Mouse (Mus musculus): Measurements from ENCODE around the gene Tbxas1.

Tbxas1 gene

GRCm38 (mm10) chr6:38997838-38998237 is 122.6 kb downstream of the Tbxas1 start:
- DNase-seq (ENCODE audit: low spot score): no peak

- DNase-seq (ENCODE audit: low spot score): no peak
These were observed 127.9 kb downstream of the Tbxas1 start for GRCm38 (mm10) chr6:39003126-39003525.

GRCm38 (mm10) chr6:39004003-39004473 is 128.8 kb downstream of the Tbxas1 start:
- no peak for DNase-seq (ENCODE audit: low spot score)

GRCm38 (mm10) chr6:39005267-39005944 is 130.2 kb downstream of the Tbxas1 start:
- DNase-seq (ENCODE audit: low spot score): no peak

GRCm38 (mm10) chr6:39005945-39006572 is 130.9 kb downstream of the Tbxas1 start:
- no peak for DNase-seq (ENCODE audit: low spot score)

- no peak for DNase-seq (ENCODE audit: low spot score)
These were observed 132.0 kb downstream of the Tbxas1 start for GRCm38 (mm10) chr6:39007223-39007622.

- DNase-seq (ENCODE audit: low spot score): no peak
These were observed 132.9 kb downstream of the Tbxas1 start for GRCm38 (mm10) chr6:39008116-39008515.

- no peak for DNase-seq (ENCODE audit: low spot score)
These were observed 138.0 kb downstream of the Tbxas1 start for GRCm38 (mm10) chr6:39013034-39013832.

- no peak for DNase-seq (ENCODE audit: low spot score)
These were observed 142.7 kb downstream of the Tbxas1 start for GRCm38 (mm10) chr6:39017942-39018341.

GRCm38 (mm10) chr6:39018805-39019204 is 143.6 kb downstream of the Tbxas1 start:
- no peak for DNase-seq (ENCODE audit: low spot score)

- no peak for DNase-seq (ENCODE audit: low spot score)
These were observed 144.0 kb downstream of the Tbxas1 start for GRCm38 (mm10) chr6:39019219-39019618.

GRCm38 (mm10) chr6:39021909-39022308 is 146.7 kb downstream of the Tbxas1 start:
- no peak for DNase-seq (ENCODE audit: low spot score)

GRCm38 (mm10) chr6:39022461-39023181 is 147.4 kb downstream of the Tbxas1 start:
- no peak for DNase-seq (ENCODE audit: low spot score)

GRCm38 (mm10) chr6:39024631-39025030 is 149.4 kb downstream of the Tbxas1 start:
- DNase-seq (ENCODE audit: low spot score): no peak

- no peak for DNase-seq (ENCODE audit: low spot score)
These were observed 149.8 kb downstream of the Tbxas1 start for GRCm38 (mm10) chr6:39025038-39025437.

GRCm38 (mm10) chr6:39030714-39031113 is 155.5 kb downstream of the Tbxas1 start:
- no peak for DNase-seq (ENCODE audit: low spot score)

- no peak for DNase-seq (ENCODE audit: low spot score)
These were observed 158.5 kb downstream of the Tbxas1 start for GRCm38 (mm10) chr6:39033676-39034075.

GRCm38 (mm10) chr6:39035039-39035438 is 159.8 kb downstream of the Tbxas1 start:
- no peak for DNase-seq (ENCODE audit: low spot score)

- no peak for DNase-seq (ENCODE audit: low spot score)
These were observed 161.0 kb downstream of the Tbxas1 start for GRCm38 (mm10) chr6:39036204-39036603.

- DNase-seq (ENCODE audit: low spot score): no peak
These were observed 165.2 kb downstream of the Tbxas1 start for GRCm38 (mm10) chr6:39040451-39040850.

- no peak for DNase-seq (ENCODE audit: low spot score)
These were observed 173.9 kb downstream of the Tbxas1 start for GRCm38 (mm10) chr6:39049141-39049540.

- no peak for DNase-seq (ENCODE audit: low spot score)
These were observed 175.6 kb downstream of the Tbxas1 start for GRCm38 (mm10) chr6:39050836-39051235.
